Mouse (Mus musculus): Measurements from ENCODE around the gene Plcb3.

Gene Plcb3

DNA sequence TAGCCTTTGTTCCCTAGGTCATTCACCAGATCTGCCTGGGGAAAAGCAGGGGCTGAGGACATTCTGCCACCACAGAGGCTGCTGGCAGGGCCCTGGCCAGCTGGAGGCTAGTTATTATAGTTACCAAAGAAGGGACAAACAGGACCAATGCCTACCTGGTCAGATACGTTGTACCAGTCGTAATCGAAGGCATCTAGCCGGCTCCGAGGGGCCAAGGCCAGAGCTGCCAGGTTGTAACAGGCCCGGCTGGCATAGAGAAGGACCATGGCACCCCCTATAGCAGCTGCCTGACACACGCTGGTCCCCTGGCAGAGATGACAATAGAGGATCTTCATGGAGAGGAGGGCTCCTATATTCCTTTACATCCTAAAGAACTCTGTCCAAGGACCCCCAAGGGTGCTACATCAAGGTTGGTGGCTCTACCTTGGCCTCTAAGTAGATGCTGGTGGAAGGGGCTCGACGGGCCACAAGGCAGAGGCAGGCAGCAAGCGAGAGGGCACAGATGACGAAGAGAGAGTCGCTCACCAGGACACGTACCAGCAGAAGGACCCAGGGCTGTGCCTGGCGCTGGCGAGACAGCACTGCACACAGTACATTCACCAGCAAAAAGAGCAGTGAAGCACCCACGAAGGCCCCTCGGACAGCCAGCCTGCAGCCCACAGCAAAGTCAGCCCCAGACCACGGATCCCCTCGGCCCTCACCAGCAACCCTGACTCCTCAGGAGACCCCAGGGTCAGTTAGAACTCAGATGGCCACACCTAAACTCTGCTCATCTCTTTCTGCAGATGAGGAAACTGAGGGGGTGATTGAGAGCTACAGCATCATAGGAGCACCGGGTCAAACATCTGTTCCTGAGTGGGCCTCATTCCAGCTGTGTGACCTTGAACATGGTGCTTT, 36.9 kb downstream of the Plcb3 start:
- no peak for DNase-seq (ENCODE audit: low read depth)

DNA sequence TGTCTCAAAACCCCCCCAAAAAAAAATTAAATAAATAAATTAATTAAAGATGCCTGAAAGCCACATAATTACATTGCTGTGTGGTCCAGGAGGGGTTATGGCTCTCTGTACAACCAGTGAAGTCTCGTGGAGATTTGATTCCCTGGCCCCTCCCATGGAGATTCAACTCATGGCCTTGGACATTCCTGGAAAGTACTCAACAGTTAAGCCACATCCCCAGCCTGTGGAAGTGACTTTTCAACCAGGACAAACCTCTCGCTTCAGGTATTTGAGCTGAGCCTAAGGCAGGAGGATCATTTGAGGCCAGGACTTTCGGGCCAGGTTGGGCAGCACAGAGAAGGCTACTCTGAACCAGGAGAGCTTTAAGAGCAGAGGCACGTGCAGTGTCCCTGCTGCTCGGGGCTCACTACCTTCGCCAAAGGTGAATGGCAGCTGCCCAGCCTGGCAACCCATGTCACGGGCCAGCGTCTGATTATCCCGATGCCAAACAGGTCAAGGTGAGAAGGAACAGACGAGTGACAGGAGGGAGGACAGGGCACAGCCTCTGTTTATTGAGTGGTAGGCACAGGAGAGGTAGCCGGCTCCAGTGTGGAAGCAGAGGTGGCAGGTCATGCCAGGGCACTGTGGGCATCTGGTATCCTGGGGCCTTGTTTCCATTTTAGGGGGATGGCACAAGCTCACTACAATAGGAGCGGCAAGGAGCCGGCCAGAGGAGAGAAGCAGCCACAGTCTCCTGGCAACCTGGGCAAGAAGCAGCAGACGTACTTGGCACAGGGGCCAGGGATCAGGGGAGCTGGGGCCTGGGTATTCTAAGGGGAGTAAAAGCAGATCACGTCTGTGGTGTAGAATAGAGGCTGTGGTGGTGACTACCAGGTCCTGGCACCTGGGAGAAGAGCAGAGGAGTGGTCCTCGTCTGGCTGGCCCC, 38.5 kb downstream of the Plcb3 start:
- no peak for DNase-seq (ENCODE audit: low read depth)

DNA sequence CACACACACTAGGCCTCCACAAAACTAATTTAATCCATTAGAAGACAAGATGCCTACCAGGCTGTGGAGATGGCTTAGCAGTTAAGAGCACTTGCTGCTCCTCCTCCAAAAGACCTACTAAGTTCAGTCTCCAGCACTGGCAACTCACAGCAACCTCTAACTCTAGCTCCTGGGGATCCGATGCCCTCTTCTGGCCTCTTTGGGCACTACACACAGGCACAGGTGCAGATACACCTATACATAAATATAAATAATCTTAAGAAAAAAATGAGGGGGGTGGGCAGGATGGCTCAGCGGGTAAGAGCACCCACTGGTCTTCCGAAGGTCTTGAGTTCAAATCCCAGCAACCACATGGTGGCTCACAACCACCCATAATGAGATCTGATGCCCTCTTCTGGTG, 40.0 kb downstream of the Plcb3 start:
- DNase-seq (ENCODE audit: low read depth), result peak; percentile 75

DNA sequence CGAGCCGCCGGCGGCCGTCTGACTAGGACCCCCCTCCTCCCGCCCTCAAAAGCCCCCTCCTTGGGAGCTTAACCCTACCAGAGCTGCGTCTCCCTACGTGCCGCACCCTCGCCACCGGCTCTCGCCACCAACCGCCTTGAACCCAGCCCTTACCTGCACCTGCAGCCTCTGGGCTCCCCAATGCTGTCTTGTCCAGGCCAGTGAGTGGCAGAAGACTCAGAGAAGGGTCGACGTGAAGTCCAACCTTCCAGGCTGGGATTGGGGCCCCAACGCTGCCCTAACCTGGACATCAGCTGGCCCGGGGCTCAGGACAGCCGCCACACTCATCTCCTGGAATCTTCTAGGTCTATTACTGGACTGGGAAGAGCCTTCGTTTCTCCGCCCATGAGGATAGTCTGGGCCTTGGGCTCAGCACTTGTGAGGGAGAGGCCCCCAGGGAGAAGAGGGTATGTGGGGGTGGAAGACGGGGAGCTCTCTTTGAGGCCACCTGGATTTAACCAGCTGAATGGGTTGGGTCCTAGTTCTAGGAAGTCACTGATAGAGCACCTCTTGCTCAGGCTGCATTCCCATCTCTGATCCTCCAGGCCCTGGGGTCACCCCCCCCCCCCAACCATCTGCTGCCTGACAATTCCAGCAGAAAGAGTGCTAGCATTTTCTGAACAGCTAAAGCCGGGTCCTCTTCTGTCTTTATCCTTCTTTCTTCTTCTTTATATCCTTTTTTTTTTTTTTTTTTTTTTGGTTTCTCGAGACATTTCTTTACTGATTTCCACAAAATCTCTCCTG, 41.9 kb downstream of the Plcb3 start, which contains the start of gene Kcnk4:
Gene Kcnk4 (minus strand): TSS at position 321 of the 783 bp plus-strand sequence.
- no peak for DNase-seq (ENCODE audit: low read depth)

DNA sequence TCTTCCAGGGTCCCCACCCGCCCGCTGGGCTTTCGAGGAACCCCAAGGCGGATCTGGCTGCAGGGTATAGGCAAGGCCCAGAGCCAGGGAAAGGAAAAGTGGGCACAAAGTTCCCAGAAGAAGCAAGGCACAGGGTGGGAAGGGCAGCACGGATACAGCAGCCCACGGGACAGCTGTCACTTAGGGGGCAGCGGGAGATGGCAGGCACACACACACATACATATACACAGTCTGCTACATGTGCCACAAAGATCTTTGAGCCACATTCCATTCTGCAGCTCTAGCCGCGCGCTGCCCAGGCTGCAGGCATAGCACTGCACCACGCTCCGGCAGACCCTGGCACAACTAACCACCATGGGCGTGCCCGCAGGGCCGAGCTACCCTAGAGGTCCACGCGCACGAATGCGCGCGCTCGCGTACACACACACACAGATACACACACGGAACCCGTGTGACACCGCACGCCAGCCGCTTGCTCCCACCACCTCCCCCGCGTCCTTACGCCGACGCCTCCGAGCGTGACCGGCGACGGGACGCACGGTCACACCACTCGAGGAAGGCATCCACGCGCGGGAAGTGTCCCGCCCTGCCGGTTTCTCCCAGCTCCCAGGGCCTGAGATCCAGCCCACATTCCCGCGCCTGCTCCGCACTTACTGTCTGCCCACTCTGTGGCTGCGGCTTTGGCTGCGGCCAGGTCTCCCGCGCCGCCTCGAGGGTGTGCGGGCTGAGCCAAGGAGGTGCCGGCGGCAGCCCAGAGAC, 42.7 kb downstream of the Plcb3 start:
- DNase-seq (ENCODE audit: low read depth), result no peak

DNA sequence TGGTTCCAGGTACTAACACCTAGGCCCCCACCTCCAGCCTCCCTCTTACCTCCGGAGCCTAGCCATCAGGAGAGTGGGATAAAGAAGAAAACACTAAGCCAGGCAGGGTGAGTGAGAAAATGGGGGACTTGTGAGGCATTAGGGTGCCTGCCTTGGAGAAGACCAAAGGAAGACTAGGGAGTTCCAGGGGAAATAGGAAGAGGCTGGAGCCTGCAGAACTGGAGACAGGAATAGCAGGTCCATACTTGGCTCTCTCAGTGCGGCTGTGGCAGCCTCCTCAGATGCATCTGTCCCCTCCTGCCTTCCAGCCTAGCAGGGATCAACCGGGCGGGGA, 43.2 kb downstream of the Plcb3 start:
- DNase-seq (ENCODE audit: low read depth), result no peak

DNA sequence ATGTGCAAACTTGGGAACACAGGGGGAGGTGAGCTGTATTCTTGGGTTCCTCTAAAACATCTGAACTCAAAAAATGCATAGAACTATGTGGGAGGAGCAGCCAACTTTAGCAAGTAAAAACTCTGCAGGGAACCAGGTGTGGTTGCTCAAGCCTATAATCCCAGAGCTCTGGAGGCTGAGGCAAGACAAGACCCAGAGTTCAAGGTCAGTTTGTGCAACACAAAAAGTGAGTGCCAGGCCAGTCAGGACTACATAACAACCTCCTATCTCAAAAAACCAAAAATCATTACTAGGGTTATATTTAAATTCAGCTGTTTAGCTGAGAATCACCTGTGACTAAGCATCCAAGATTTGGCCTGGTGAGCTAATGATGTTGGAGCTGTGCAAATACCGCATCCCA, 44.3 kb downstream of the Plcb3 start:
- no peak for DNase-seq (ENCODE audit: low read depth)

DNA sequence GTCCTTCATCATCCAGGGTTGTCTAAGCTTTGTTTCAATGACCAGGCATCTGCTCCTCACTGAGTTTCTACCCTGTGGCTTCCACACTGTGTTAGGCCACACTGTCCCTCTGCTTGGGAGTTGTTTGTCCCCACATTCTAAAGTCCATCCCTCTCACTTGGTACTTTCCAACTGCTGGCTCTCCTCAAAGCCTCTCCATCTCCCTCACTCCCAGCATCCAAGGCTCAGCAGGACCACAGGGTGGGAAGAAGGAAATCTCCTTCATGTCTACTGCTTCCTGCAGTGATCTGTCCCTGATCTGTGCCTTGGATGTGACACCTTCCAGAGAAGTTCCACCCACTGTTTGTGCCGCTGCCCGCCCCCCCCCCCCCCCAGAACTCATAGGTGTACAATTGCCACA, 45.3 kb downstream of the Plcb3 start:
- DNase-seq (ENCODE audit: low read depth), result no peak

DNA sequence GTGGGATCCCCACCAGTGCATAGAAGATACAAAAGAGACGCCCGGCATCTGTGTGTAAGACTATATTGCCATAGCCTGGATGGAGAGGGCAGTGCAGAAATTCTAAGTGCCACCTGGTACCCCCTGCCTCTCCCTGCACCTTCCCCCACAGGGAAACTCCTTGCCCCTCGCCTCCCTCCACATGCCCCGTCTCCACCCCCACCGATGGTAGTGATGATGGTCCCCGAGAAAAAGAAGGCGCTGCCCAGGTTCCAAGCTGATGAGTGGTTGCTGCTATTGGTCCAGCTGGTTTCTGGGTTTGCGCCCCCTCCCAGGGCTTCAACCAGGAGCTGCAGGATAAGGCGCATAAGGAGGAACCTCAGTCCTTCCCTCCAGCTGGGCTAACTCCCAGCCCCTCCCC, 48.2 kb downstream of the Plcb3 start:
- DNase-seq (ENCODE audit: low read depth), result no peak

DNA sequence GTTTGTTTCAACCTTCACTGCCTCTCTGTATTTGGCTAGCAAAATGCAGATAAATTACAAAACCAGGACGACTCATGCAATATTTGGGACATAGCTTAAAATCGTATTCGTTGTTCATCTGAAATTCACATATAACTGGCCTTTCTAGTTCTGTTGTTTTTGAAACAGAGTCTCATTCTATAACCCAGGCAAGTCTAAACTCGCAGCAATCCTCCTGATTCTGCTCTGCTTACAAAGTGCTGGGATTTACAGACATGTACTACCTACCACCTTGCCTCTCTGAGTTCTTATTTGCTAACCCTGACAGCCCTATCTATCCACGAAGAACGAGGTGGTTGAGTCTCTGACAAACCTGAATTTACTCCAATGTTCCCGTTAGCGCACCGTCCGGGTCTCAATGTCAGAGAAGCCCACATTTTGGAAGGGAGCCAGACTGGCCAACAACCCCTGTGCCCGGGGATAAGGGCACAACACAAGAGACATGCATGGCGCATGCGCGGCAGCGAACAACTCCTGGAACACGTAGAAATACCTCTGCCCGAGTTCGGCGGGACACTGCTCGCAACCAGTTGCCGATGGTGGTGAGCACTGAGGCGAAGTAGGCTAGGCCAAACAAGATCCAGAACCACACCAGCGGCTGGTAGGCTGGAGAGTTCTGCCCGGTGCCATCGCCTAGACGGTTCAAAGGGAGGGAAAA, 49.6 kb downstream of the Plcb3 start:
- peak; percentile 67 for DNase-seq (ENCODE audit: low read depth)

DNA sequence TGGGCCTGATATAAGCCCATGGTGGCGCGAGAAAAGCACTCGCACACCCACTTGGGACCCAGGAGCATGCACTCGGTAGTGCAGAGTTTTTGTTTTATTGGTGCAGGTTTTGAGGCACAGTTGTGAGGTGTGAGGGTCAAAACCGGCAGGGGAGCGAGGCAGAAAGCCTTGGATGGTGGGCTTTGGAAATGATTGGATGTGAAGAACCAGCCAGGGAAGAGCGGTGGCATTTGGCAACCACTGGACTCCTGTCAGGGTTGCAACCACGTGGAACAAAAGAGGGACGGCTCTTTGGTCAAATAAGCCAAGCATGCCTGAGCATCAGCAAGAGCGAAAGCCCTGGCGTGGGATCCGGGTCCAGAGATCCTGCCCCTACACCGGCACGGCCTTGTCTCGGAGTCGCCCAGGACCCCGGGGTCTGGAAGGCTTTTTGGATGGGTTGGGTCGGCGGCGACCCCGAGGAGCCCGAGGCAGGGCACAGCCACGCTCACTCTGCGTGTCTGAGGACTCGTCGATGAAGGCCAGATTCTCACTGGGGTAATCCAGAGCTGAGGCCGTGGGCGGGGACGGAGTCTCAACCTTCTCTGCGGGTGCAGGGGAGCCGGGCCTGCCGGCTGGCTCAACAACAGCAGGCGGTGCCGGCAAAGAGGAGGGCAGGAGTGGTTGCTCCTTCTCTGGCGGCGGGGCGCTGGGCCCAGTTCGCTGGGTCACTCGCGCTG, 50.5 kb downstream of the Plcb3 start:
- DNase-seq (ENCODE audit: low read depth), result no peak

DNA sequence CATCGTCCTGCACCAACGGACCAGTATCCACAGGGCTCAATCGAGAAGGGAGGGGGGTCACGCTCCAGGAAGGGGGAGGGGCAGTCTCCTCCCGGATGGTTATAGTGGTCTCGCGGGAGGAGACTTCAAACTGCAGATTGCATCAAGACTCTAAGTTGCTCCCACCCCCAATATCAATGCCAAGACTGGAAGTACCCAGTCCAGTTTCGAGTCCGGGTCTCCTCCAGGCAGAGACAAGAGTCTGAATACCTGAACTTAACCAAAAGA, 51.0 kb downstream of the Plcb3 start, which contains the start of gene Catsperz:
Gene Catsperz (minus strand): TSS at position 74 of the 267 bp plus-strand sequence.
- no peak for DNase-seq (ENCODE audit: low read depth)

DNA sequence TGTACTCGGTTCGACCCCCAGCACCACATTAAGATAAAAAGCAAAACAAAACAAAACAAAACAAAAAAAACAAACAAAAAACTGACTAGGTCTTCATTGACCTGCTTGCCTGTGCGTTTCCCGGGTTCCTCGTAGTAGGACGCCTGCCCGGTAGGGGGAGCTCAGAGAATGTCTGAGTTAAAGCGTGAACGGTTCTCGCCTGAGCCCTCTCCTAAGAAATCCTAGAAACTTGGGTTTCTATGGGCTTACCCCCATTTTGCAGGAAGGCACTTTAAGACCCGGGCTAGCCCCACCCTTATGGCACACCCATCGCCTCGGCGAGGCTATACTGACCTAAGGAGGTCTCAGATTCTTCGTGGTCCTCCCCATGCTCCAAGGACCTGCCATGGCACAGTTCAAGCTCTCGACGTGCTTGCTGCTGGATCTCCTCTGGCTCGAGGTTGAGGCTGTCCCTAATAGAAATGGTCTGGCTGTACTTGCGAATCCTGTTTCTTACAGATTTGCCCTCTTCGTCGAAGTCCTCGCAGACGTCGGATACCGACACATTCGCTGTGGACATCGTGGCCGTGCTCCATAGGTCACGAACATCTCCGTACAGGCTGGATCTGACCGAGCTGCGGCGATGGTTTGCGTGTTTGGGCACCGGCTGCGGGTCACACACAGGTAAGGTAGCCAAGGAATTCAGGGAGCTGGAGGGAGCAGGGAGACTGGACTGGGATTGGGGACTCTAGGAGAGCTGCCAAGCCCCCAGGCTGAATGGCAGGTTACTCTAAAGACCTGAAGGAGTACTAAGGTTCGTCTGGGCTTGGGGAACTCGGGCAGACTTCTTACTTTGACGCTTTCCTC, 51.6 kb downstream of the Plcb3 start:
- DNase-seq (ENCODE audit: low read depth), result peak; percentile 88

DNA sequence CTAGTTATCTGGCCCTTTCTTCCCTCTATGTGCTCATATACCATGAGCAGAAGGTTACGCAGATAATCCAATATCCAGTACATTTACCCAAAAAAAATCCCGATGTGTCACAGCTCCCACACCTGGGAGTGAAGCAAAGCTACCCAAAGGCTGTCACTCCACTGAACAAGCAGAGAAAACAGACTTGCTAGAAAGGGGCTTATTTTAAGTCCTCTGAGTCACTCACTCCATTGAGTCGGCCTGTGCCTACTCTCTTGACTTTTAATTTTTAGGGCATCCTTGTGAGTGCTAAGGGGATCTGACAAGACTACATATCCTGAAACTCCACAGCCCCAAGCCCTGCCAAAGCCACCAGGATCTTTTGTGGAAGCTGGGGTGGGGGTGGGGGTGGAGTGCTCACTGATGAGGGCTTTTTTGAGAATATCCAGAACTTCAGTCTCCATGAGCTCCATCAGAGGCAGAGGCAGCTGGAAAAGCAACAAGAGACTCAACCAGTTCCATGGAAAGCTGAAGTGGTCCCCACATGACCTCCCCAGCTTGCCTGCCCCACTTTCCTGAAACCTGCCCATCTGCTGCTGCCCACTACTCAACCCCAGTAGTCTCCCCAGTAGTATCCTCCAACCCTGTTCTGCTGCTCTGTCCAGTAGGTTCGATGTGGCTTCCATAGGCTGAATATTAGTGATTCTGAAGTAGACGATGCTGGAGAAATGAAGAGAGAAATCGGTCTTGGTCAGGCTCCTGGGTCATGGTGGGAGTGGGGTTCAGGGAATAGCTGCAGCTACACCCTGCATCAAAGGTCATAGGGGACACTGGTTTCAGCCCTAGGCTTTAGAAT, 53.2 kb downstream of the Plcb3 start:
- DNase-seq (ENCODE audit: low read depth), result no peak

DNA sequence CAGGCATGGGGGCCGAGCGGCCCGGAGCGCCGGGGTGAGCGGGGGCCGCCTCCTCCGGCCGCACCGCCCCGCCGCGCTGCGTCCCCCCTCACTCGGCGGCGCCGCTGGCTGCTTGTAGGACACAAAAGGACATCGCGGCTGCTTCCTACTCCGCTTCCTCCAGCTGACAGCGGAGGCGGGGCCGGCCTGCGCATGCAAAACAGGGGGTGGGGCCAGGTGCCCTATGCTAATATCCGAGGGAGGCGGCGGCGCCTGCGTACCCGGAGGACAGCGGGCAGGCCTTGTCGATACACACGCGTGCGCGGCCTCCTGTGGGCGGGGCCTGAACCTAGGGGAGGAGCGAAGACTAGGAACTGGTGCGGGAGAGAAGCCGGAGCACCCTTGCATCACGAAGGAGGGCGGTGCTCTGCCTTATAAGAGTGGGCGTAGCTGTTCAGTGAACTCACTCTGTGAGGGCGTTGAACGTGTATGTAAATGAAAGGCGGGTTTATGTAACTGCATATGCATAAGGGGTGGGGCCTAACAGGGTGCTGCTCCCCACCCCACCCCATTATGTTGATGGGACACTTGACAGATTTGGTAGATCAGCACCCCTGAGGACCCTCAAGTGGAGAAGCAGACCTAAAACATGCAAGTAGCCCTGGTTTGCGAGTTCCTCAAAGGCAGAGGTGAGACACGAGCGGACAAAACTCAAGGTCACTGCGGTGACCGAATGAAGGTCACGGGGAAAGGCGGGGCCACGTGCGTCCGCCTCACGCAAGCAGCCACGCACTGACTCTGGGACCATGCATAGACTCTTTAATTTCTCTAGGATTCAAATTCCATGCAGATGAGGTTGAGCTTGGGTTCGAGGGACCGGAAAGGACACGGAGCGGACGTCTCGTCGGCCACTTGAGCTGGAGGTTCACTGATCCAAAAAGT, 54.4 kb downstream of the Plcb3 start, which contains the start of gene Esrra:
Gene Esrra (minus strand): TSS at position 167 of the 921 bp plus-strand sequence.
- DNase-seq (ENCODE audit: low read depth), result peak; percentile 100

DNA sequence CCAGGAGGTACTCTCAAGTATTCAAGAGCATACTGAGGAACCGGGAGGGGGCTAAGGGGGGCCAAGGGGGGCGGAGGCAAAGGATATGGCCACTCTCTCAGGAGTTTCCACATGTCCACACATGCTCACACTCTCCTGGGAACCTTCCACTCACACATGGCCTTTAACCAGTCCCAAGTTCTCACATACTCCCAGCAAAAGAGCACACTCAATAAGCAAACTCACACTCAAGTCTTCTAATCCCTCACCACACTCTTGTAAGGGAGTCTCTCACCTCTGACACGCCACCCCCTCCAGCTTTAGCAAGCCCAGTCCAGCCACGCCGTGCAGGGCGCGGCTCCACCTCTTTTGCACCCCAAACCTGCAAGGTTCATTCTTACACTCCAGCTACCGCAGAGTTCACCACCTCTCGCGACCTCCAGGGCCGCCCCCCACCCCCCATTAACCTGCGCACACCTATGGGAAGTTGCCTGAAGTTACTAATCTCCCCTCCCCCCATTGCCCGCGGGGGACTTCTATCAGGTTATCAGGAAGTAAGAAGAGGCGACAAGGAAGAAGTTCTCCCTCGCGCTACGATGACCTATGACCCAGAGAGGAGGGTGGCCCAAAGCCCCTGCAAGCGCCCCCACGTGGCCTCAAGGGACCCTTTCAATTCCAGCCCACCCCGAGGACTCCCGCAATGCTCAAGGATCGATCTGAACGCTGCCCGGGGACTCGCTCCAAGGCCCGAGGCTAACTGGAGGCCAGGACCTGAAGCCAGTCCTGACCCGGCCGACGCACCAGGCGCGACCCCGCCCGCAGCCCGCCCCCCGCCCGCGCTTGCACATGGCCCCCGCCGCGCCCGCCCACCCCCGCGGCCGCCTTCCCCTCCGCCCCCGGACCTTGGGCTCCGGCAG, 55.3 kb downstream of the Plcb3 start:
- DNase-seq (ENCODE audit: low read depth), result peak; percentile 80
